Mouse (Mus musculus) E14TG2a.4 (cell line): ENCODE results near the gene Tdrd9.
A peak's percentile ranks its signal among the peaks of the same experiment; 100 is the strongest.
"Not testable (repeated sequence)": the region's sequence is repeated elsewhere in the genome, so short reads cannot be mapped to it uniquely, and the experiment has no call there.

Source experiments
- H3K27me3 ChIP-seq: 2 replicates; pipeline ENCODE4 v1.6.1; 2014; ENCODE audit warnings: low read length, control low read depth; ENCODE audit not compliant: insufficient read depth
- H3K36me3 ChIP-seq: 2 replicates; pipeline ENCODE4 v1.6.1; 2014; ENCODE audit warnings: low read length, control low read depth; ENCODE audit not compliant: insufficient read depth
- H3K4me1 ChIP-seq: replicated peaks from 2 replicates; pipeline ENCODE4 v1.6.1; 2014; ENCODE audit warnings: low read depth, low read length, control low read depth
- H3K4me3 ChIP-seq: replicated peaks from 2 replicates; pipeline ENCODE4 v1.5.1; 2014; ENCODE audit warnings: mild to moderate bottlenecking, low read length
- H3K9me3 ChIP-seq: 2 replicates; pipeline ENCODE4 v1.6.1; 2014; ENCODE audit warnings: low read length, control low read depth
- CTCF ChIP-seq: conservative IDR thresholded peaks from 2 replicates; pipeline ENCODE4 v1.5.1; 2014; ENCODE audit warnings: low read length
- NANOG ChIP-seq: IDR thresholded peaks from 2 replicates; pipeline ENCODE4 v1.6.1; 2014; ENCODE audit warnings: borderline replicate concordance, low read length, mixed read lengths
- POU5F1 ChIP-seq: IDR thresholded peaks from 2 replicates; pipeline ENCODE4 v1.6.1; 2014; ENCODE audit warnings: low read length, borderline replicate concordance

Gene Tdrd9

DNA sequence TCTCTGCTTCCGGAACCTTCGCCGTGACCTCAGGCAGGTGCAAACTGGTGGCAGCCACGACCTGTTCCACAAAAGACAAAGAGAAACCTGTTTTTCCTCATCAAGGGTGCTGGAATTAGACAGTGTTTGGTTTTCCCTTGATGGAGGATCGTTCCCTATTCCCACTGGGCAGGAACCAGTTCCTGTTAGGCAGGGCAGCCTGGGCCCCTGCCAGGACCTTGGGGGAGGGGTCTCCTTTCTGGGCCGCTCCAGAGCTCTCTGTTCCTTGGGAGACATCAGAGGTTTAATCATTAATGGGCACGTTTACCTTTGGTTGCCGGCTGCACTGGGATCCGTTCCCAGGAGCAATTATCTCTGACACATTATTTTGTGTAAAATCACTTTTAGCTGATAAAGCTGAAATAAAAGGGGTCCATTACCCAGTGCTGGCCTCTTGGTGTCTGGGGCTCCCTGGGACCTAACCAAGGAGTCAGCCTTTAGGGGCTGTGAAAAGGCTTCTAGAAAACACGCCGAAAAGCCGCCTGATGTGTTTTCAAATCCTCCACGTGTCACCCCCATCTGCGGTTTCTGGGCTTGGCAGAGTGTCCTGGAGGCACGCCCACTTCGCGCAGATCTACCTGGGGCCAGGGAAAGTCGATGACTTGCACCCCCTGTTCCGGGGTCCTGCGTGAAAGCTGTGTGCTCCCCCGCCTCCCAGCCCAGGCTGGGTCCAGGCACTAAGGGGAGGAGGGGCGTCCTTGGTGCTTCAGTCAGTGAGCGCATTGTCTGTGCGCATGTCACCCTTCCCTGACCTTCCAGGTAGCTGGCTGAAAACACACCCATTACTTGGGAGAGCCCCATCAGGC is 34.4 kb upstream of the Tdrd9 start:
- peaks cover 74% of the 10 kb centered on the region for H3K4me1 ChIP-seq
- H3K9me3 ChIP-seq = no peaks in the 10 kb centered on the region
- peaks cover 4% of the 10 kb centered on the region for H3K27me3 ChIP-seq
- no peak for TF ChIP-seq CTCF
- no peak for TF ChIP-seq NANOG
- no peak for TF ChIP-seq POU5F1
- no peaks in the 10 kb centered on the region for H3K36me3 ChIP-seq
- H3K4me3 ChIP-seq = peak overlapping the region; percentile 61

DNA sequence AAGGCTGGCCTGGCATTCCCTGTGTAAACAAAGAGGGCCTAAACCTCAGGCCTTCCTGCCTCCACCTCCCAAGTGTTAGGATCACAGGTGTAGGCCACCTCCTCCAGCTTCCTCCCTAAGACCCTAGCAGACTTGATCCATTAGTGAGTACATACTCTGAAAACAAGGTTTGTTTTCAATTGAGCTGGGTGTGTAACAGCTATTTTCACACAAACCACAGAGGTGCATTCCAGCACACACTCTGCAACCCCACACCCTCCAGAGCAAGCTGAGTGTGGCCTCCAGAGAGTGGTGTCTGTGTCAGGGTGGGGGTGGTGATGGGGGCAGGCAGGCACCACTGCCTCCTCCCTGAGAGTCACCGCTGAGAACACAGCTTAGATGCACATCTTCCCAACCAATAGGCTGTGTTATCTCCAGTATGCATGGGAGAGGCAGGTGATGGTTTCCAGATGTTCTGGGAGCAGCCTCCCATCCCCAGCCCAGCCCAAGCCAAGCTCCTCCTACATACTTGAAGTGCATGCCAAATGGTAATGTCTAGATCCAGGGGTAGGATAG is 32.7 kb upstream of the Tdrd9 start:
- no peaks in the 10 kb centered on the region for H3K9me3 ChIP-seq
- H3K4me3 ChIP-seq = no peak overlapping the region
- no peak for TF ChIP-seq CTCF
- TF ChIP-seq POU5F1 = no peak
- no peak for TF ChIP-seq NANOG
- peaks cover 77% of the 10 kb centered on the region for H3K4me1 ChIP-seq
- H3K27me3 ChIP-seq = peaks cover 4% of the 10 kb centered on the region
- no peaks in the 10 kb centered on the region for H3K36me3 ChIP-seq

DNA sequence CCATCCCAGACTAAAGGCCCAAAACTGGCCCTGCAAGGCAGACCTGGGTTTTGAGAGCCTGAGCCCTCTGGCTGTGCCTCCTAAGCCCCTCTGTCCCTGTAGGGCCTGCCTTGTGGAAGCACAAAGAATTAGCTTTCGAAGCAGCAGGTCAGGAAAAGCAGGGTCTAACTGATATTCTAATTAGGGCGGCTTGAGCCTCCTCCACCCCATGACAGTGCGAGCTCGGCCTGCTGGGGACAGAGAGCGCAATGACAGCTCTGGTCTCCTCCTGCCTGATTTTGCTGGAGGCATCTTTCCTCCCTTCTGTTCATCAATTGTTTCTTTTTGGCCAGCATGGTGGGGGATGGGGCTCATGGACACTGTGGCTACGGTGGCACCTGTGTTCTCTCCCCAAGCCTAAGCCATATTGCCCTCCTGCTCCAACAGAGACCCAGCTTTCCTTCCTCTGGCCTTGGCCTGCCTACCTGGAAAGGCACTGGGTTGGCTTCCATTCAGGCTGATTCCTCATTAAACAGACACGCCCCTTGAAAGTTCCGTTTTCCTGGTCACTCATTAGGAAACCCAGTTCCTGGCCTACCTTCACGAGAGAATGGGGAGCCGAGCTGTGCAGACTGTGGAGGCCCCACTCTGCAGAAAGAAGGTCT is 27.8 kb upstream of the Tdrd9 start:
- H3K36me3 ChIP-seq = no peaks in the 10 kb centered on the region
- H3K4me1 ChIP-seq = peaks cover 57% of the 10 kb centered on the region
- peaks cover 4% of the 10 kb centered on the region; the same call in 1 of the 2 replicates for H3K27me3 ChIP-seq
- H3K9me3 ChIP-seq = no peaks in the 10 kb centered on the region
- TF ChIP-seq NANOG = no peak
- TF ChIP-seq POU5F1 = no peak
- TF ChIP-seq CTCF = no peak
- peak overlapping the region; percentile 32; the same call in 1 of the 2 replicates for H3K4me3 ChIP-seq

DNA sequence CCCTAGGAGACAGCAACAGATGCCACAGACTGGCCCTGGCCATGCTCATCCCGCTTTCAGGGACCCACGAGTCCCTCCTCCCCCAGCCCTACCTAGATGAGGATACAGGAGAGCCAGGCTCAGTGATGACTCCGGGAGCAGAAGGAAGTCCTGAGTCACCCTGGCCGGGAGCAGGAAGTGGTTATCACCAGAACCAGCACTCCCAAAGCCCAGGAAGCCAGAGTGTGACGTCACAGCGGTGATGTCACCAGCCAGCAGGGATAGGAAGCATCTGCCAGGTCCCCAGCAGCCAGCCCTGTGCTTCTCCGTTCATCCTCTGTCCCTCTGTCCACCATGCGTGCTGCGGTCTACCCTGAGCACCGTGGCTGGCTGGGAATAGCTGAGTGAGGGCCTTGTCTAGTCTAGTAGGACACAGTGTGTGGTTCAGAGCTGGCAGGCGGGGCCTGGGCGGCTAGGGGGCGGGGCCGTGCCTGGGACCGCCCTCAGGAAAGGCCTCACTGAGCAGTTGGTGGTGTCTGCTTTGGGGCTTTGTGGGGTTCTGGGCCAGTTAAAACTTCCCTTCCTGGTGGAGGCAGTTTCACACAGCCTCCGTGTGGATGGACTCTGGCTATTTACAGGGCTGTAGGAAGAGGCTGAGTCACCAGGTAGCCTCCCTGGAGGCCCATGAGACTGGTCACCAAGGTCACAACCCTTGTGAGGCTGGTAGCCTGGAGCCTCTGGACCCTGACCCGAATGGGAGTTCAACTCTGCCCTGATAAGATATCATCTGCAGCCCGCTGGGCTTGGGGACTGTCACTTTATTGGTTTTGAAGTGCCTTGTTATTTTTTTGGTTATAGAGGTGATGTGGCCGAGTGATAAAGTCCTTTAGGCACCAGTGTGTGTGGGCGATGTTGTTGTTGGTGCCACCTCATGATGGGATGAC is 27.0 kb upstream of the Tdrd9 start:
- H3K9me3 ChIP-seq, H3K27me3 ChIP-seq, H3K36me3 ChIP-seq: not testable (repeated sequence)
- Histone ChIP-seq H3K4me1 (peaks cover 49% of the 10 kb centered on the region), H3K4me3 (peak overlapping the region; percentile 27; the same call in 1 of the 2 replicates)

DNA sequence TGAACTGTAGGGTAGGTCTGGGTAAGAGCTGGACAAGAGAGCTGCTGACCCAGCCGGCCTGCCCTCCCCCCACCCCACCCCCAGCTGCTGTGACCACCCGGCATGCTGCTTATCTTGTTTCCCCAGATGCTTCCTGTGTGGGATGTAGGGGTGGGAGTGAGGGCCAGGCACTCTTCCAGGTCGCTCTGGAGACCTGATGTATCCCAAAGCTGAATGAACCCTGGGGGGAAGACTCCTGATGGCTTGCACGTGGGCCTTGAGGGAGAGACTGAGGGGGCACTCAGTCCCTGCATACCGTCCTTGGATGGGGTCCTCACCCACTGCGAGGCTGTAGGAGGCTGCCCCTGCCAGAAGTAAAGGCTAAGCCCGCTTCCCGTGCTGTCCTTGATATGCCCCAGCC is 26.2 kb upstream of the Tdrd9 start:
- Histone ChIP-seq H3K4me1 (peaks cover 42% of the 10 kb centered on the region), H3K4me3 (no peak overlapping the region), H3K36me3 (no peaks in the 10 kb centered on the region), H3K9me3 (no peaks in the 10 kb centered on the region), H3K27me3 (peaks cover 5% of the 10 kb centered on the region)
- TF ChIP-seq POU5F1 = no peak
- TF ChIP-seq NANOG = no peak
- TF ChIP-seq CTCF = no peak

DNA sequence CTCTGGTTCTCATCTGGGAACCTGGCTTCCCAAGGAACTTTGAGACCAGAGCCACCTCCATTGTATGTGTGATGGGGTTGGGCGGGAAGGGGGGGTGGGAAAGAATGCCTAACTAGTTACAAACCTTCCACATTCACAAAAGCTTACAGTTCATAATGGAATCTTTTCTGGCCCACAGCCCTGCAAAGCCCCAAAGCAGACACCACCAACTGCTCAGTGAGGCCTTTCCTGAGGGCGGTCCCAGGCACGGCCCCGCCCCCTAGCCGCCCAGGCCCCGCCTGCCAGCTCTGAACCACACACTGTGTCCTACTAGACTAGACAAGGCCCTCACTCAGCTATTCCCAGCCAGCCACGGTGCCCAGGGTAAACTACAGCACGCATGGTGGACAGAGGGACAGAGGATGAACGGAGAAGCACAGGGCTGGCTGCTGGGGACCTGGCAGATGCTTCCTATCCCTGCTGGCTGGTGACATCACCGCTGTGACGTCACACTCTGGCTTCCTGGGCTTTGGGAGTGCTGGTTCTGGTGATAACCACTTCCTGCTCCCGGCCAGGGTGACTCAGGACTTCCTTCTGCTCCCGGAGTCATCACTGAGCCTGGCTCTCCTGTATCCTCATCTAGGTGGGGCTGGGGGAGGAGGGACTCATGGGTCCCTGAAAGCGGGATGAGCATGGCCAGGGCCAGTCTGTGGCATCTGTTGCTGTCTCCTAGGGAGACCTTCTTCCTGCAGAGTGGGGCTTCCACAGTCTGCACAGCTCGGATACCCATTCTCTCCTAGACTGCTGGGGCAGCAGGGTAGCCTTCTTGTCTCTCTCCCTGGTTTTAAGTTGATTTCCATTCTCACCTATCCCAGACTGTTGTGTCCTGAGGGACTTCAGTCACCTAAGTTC is 25.3 kb upstream of the Tdrd9 start:
- H3K27me3 ChIP-seq, H3K4me3 ChIP-seq: not testable (repeated sequence)
- H3K4me1 ChIP-seq = peaks cover 34% of the 10 kb centered on the region

DNA sequence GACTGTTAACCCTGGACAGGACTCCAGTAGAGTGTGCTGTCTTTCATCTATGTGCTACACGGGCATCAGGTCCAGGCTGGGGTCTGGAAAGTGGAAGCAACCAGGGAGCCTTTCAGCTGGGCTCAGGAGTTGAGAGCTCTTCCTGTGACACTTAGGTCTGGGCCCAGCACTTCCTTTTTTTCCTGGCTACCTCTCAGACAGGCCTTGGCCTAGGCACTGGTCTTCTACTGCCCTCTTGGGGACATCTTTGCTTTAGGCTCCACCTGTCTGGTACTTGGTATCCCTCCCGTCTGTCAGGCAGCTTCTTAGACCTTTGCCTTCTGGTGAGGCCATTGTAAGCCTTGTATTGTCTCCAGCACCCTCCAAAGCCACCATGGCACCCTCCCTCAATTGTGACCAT is 24.6 kb upstream of the Tdrd9 start:
- Histone ChIP-seq H3K27me3 (peaks cover 8% of the 10 kb centered on the region; the same call in 1 of the 2 replicates), H3K4me3 (no peak overlapping the region), H3K4me1 (peaks cover 34% of the 10 kb centered on the region), H3K36me3 (no peaks in the 10 kb centered on the region), H3K9me3 (no peaks in the 10 kb centered on the region)
- no peak for TF ChIP-seq NANOG
- no peak for TF ChIP-seq CTCF
- TF ChIP-seq POU5F1 = no peak

More for the DNA sequence above, 25.3 kb upstream of the Tdrd9 start:
- not testable (repeated sequence) for H3K36me3 ChIP-seq, H3K9me3 ChIP-seq
